Mouse (Mus musculus): ENCODE measurements around the gene Rrp36.

DNA sequence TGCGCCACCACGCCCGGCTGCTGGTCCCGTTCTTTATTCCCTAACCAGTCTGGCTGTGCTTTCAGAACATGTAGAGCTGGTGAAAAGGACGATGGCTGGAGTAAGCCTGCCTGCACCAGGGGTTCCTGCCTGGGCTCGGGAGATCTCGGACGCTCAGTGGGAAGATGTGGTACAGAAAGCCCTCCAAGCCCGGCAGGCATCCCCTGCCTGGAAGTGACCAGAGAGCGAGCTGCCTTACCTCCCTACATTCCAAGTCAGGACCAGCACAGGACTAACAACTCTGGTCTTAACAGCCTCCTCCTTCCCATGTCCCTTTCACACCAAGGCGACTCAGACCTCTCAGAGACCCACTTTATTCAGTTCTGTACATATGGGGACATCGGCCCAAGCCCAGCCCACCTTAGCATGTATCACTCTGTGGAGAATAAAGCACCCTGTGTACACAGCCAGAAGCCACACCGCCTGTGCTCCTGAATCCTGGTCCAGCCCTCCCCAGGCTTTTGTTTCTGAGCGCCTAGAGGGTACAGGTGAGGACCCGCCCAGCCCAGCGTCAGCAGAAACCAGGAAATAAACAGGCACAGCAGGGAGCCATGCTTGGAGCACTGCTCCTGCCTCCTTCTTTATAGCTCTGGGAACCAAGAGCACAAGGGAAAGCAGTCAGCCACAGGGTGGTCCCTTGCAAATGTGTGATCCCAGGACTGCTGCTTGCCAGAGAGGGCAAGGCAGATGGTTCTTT is 8.7 kb upstream of the Rrp36 start:
- no peak for TF ChIP-seq POLR2A (IDR thresholded peaks at IDR 0.05; ENCODE audit: extremely low read depth, insufficient read depth, low read length)
- TF ChIP-seq CTCF (IDR thresholded peaks at IDR 0.05; ENCODE audit: extremely low read depth, insufficient read depth, low read length), result no peak
